Mouse (Mus musculus) olfactory bulb, adult 2 months (tissue): Measurements from ENCODE around the gene Gas2.

Experiments
- CTCF ChIP-seq: fragments of 200-500 bp; IDR thresholded peaks from 2 replicates; pipeline ENCODE4 v1.5.1; 2012; ENCODE audit warnings: low read depth, mild to moderate bottlenecking, low read length, moderate library complexity; ENCODE audit not compliant: insufficient read depth
- POLR2A ChIP-seq: fragments of 200-500 bp; IDR thresholded peaks from 2 replicates; pipeline ENCODE4 v1.6.1; 2012; ENCODE audit warnings: mild to moderate bottlenecking, low read depth, low read length, moderate library complexity; ENCODE audit not compliant: insufficient read depth

- TF ChIP-seq CTCF: no peak
- TF ChIP-seq POLR2A: no peak
Observed at GRCm38 (mm10) chr7:51982303-51982702, 120.5 kb downstream of the Gas2 start.
